Mouse (Mus musculus): ENCODE results near the gene Il5ra. TPM values are rescaled to one million over a fixed set of nuclear protein-coding genes. Genes with fewer than 3 reads are reported as not detected.

Gene Il5ra
- polyA plus RNA-seq, 1 experiment from 2014 or later = 0.25 TPM

GRCm38 (mm10) chr6:106729682-106730314, 19.0 kb downstream of the Il5ra start:
- no peak for ATAC-seq
- Histone ChIP-seq H3K36me3 (no peaks in the 10 kb centered on the region), H3K27me3 (replicated peaks) (no peaks in the 10 kb centered on the region), H3K9me3 (replicated peaks) (no peaks in the 10 kb centered on the region), H3K4me2 (no peak overlapping the region), H3K27ac (no peak overlapping the region), H3K4me3 (no peak overlapping the region), H3K4me1 (no peaks in the 10 kb centered on the region), H3K9ac (no peak overlapping the region)
- WGBS (ENCODE audit: insufficient replicate concordance) = 56% methylated on average over 4 of the region's 4 CpGs

GRCm38 (mm10) chr6:106727703-106728102, 21.1 kb downstream of the Il5ra start:
- Histone ChIP-seq H3K27me3 (replicated peaks) (no peaks in the 10 kb centered on the region), H3K9ac (no peak overlapping the region), H3K4me1 (no peaks in the 10 kb centered on the region), H3K4me3 (no peak overlapping the region), H3K9me3 (replicated peaks) (no peaks in the 10 kb centered on the region), H3K27ac (no peak overlapping the region), H3K36me3 (no peaks in the 10 kb centered on the region), H3K4me2 (no peak overlapping the region)
- whole genome bisulfite sequencing (ENCODE audit: insufficient replicate concordance) = 14% methylated on average over 1 of the region's 1 CpGs
- ATAC-seq = no peak

GRCm38 (mm10) chr6:106726078-106726477, 22.8 kb downstream of the Il5ra start:
- H3K9ac ChIP-seq = no peak overlapping the region
- H3K4me3 ChIP-seq = no peak overlapping the region
- no peaks in the 10 kb centered on the region for H3K36me3 ChIP-seq
- H3K27ac ChIP-seq = no peak overlapping the region
- peak overlapping the region; percentile 15; the same call in 1 of the 2 replicates for H3K4me2 ChIP-seq
- no peak for ATAC-seq
- H3K27me3 ChIP-seq (replicated peaks) = no peaks in the 10 kb centered on the region
- 26% methylated on average over 6 of the region's 6 CpGs for WGBS (ENCODE audit: insufficient replicate concordance)
- no peaks in the 10 kb centered on the region for H3K4me1 ChIP-seq
- H3K9me3 ChIP-seq (replicated peaks) = no peaks in the 10 kb centered on the region

- no peak for ATAC-seq
- Histone ChIP-seq H3K4me2 (peak overlapping the region; percentile 15), H3K4me3 (no peak overlapping the region), H3K27me3 (replicated peaks) (no peaks in the 10 kb centered on the region), H3K9me3 (replicated peaks) (no peaks in the 10 kb centered on the region), H3K27ac (no peak overlapping the region), H3K4me1 (no peaks in the 10 kb centered on the region), H3K36me3 (no peaks in the 10 kb centered on the region), H3K9ac (no peak overlapping the region)
- WGBS (ENCODE audit: insufficient replicate concordance) = 46% methylated on average over 4 of the region's 4 CpGs
Observed at GRCm38 (mm10) chr6:106725642-106726041, 23.2 kb downstream of the Il5ra start.

GRCm38 (mm10) chr6:106705506-106706035, 43.3 kb downstream of the Il5ra start:
- H3K9ac ChIP-seq = no peak overlapping the region
- H3K36me3 ChIP-seq = no peaks in the 10 kb centered on the region
- no peak overlapping the region for H3K4me3 ChIP-seq
- no peaks in the 10 kb centered on the region for H3K4me1 ChIP-seq
- ATAC-seq = no peak
- H3K27ac ChIP-seq = no peak overlapping the region
- H3K9me3 ChIP-seq (replicated peaks) = no peaks in the 10 kb centered on the region
- no peaks in the 10 kb centered on the region for H3K27me3 ChIP-seq (replicated peaks)
- WGBS (ENCODE audit: insufficient replicate concordance) = 27% methylated on average over 3 of the region's 3 CpGs
- no peak overlapping the region for H3K4me2 ChIP-seq

- no peak overlapping the region for H3K27ac ChIP-seq
- 52% methylated on average over 3 of the region's 3 CpGs for WGBS (ENCODE audit: insufficient replicate concordance)
- no peak overlapping the region for H3K4me2 ChIP-seq
- no peaks in the 10 kb centered on the region for H3K27me3 ChIP-seq (replicated peaks)
- H3K4me3 ChIP-seq = no peak overlapping the region
- no peaks in the 10 kb centered on the region for H3K4me1 ChIP-seq
- H3K36me3 ChIP-seq = no peaks in the 10 kb centered on the region
- no peak overlapping the region for H3K9ac ChIP-seq
- H3K9me3 ChIP-seq (replicated peaks) = no peaks in the 10 kb centered on the region
- no peak for ATAC-seq
Observed at GRCm38 (mm10) chr6:106701931-106702330, 46.9 kb downstream of the Il5ra start.

GRCm38 (mm10) chr6:106675581-106675980, 73.3 kb downstream of the Il5ra start:
- 73% methylated on average over 8 of the region's 8 CpGs for WGBS (ENCODE audit: insufficient replicate concordance)
- no peak overlapping the region for H3K4me2 ChIP-seq
- no peak overlapping the region for H3K27ac ChIP-seq
- ATAC-seq = no peak
- H3K4me3 ChIP-seq = no peak overlapping the region
- no peaks in the 10 kb centered on the region for H3K27me3 ChIP-seq (replicated peaks)
- no peak overlapping the region for H3K9ac ChIP-seq
- no peaks in the 10 kb centered on the region for H3K36me3 ChIP-seq
- H3K9me3 ChIP-seq (replicated peaks) = no peaks in the 10 kb centered on the region
- no peaks in the 10 kb centered on the region for H3K4me1 ChIP-seq

GRCm38 (mm10) chr6:106663780-106664651, 84.8 kb downstream of the Il5ra start:
- no peaks in the 10 kb centered on the region for H3K36me3 ChIP-seq
- H3K9me3 ChIP-seq (replicated peaks) = no peaks in the 10 kb centered on the region
- H3K4me1 ChIP-seq = no peaks in the 10 kb centered on the region
- no peak for ATAC-seq
- no peak overlapping the region for H3K27ac ChIP-seq
- H3K4me3 ChIP-seq = no peak overlapping the region
- H3K4me2 ChIP-seq = no peak overlapping the region
- WGBS (ENCODE audit: insufficient replicate concordance) = 24% methylated on average over 6 of the region's 6 CpGs
- no peak overlapping the region for H3K9ac ChIP-seq
- H3K27me3 ChIP-seq (replicated peaks) = no peaks in the 10 kb centered on the region

Other genes starting within 250 kb of the Il5ra start
- gene Trnt1, start 20.1 kb upstream of the Il5ra start, polyA plus RNA-seq (2016; fragmentation: Nextera tagmentation; extraction: Ambion mirVana) = 57.4 and 59.2 TPM in 2 replicates
- 22.9 and 23.5 TPM in 2 replicates for gene Crbn, start 51.0 kb upstream of the Il5ra start, polyA plus RNA-seq (2016; fragmentation: Nextera tagmentation; extraction: Ambion mirVana)